Mouse (Mus musculus) frontal cortex, postnatal 25 days (tissue): ENCODE measurements at regions not wholly inside any gene's neighbourhood (a gene's known extent, or its start where the extent isn't known, plus 50 kb on each side); places are given as distances from the start of the nearest gene placed in this dataset.
"Not testable (repeated sequence)": the region's sequence is repeated elsewhere in the genome, so short reads cannot be mapped to it uniquely, and the experiment has no call there.

Source experiments
- DNase-seq, 2 experiments: peaks; one replicate each; pipeline ENCODE4 v3.0.0; 2022; ENCODE audit warnings: low spot score in 2 of 2

GRCm38 (mm10) chr15:60333573-60334306 is 317.3 kb upstream of the 4933412E24Rik start:
- no peak for DNase-seq

- DNase-seq: no peak
Observed at GRCm38 (mm10) chr15:60317577-60317976, 301.2 kb upstream of the 4933412E24Rik start.

GRCm38 (mm10) chr15:60315210-60315609 is 298.8 kb upstream of the 4933412E24Rik start:
- no peak for DNase-seq

GRCm38 (mm10) chr15:60309909-60310308 is 293.5 kb upstream of the 4933412E24Rik start:
- DNase-seq: peak; percentile 9 to 22

- no peak for DNase-seq
Observed at GRCm38 (mm10) chr15:60308968-60309367, 292.6 kb upstream of the 4933412E24Rik start.

GRCm38 (mm10) chr15:60308126-60308525 is 291.7 kb upstream of the 4933412E24Rik start:
- no peak for DNase-seq

- no peak for DNase-seq
Observed at GRCm38 (mm10) chr15:60303501-60303900, 287.1 kb upstream of the 4933412E24Rik start.

GRCm38 (mm10) chr15:60301939-60302338 is 285.5 kb upstream of the 4933412E24Rik start:
- DNase-seq: no peak

- no peak for DNase-seq
Observed at GRCm38 (mm10) chr15:60285321-60285720, 268.9 kb upstream of the 4933412E24Rik start.

- no peak for DNase-seq
Observed at GRCm38 (mm10) chr15:60280378-60280777, 264.0 kb upstream of the 4933412E24Rik start.

- not testable (repeated sequence) for DNase-seq
Observed at GRCm38 (mm10) chr15:60253661-60254060, 237.2 kb upstream of the 4933412E24Rik start.

- no peak for DNase-seq
Observed at GRCm38 (mm10) chr15:60226335-60226938, 210.0 kb upstream of the 4933412E24Rik start.

- no peak for DNase-seq
Observed at GRCm38 (mm10) chr15:60195070-60195469, 178.7 kb upstream of the 4933412E24Rik start.

- DNase-seq: no peak
Observed at GRCm38 (mm10) chr15:60193157-60193556, 176.7 kb upstream of the 4933412E24Rik start.

GRCm38 (mm10) chr15:60187002-60187715 is 170.7 kb upstream of the 4933412E24Rik start:
- no peak for DNase-seq

- DNase-seq: no peak
Observed at GRCm38 (mm10) chr15:60141554-60142070, 125.2 kb upstream of the 4933412E24Rik start.

GRCm38 (mm10) chr15:60136671-60137070 is 120.3 kb upstream of the 4933412E24Rik start:
- no peak for DNase-seq

- no peak for DNase-seq
Observed at GRCm38 (mm10) chr15:60134515-60134914, 118.1 kb upstream of the 4933412E24Rik start.

GRCm38 (mm10) chr15:60132701-60133100 is 116.3 kb upstream of the 4933412E24Rik start:
- DNase-seq: no peak

GRCm38 (mm10) chr15:60124461-60124860 is 108.0 kb upstream of the 4933412E24Rik start:
- no peak for DNase-seq

- DNase-seq: no peak
Observed at GRCm38 (mm10) chr15:60119926-60120325, 103.5 kb upstream of the 4933412E24Rik start.

GRCm38 (mm10) chr15:60111885-60112284 is 95.5 kb upstream of the 4933412E24Rik start:
- DNase-seq: no peak
